Mouse (Mus musculus) liver, adult 2 months (tissue): ENCODE results near the gene Rgs7. TPM values are rescaled to one million over a fixed set of nuclear protein-coding genes. Genes with fewer than 3 reads are reported as not detected.

Experiments
- DNase-seq: peaks from one replicate; pipeline ENCODE4 v3.0.0-alpha.2; 2011; ENCODE audit warnings: low read depth, low spot score; ENCODE audit errors: extremely low read depth
- H3K27ac ChIP-seq: fragments of 200-500 bp; replicated peaks from 2 replicates; pipeline ENCODE4 v1.5.1; 2012; ENCODE audit warnings: low read depth, mild to moderate bottlenecking, control low read depth, inconsistent platforms, low read length; ENCODE audit not compliant: insufficient read depth
- H3K27me3 ChIP-seq: fragments of 200-500 bp; 2 replicates; pipeline ENCODE4 v1.6.1; 2012; ENCODE audit warnings: mild to moderate bottlenecking, moderate library complexity, low read length, inconsistent platforms; ENCODE audit not compliant: control insufficient read depth, insufficient read depth
- H3K36me3 ChIP-seq: fragments of 200-500 bp; 2 replicates; pipeline ENCODE4 v1.6.1; 2012; ENCODE audit warnings: low read length, inconsistent platforms; ENCODE audit not compliant: control insufficient read depth, insufficient read depth
- H3K4me1 ChIP-seq: fragments of 200-500 bp; 2 replicates; pipeline ENCODE4 v1.6.1; 2011; ENCODE audit warnings: low read length; ENCODE audit not compliant: control insufficient read depth, insufficient read depth
- H3K4me3 ChIP-seq: fragments of 200-500 bp; 2 replicates; pipeline ENCODE4 v1.5.1; 2011; ENCODE audit warnings: low read depth, mild to moderate bottlenecking, control low read depth, low read length, moderate library complexity; ENCODE audit not compliant: insufficient read depth
- H3K79me2 ChIP-seq: fragments of 200-500 bp; 2 replicates; pipeline ENCODE4 v1.6.1; 2012; ENCODE audit warnings: inconsistent platforms, mild to moderate bottlenecking, low read length, moderate library complexity; ENCODE audit not compliant: control insufficient read depth, insufficient read depth
- H3K9ac ChIP-seq: fragments of 200-500 bp; 2 replicates; pipeline ENCODE4 v1.6.1; 2012; ENCODE audit warnings: low read depth, mild to moderate bottlenecking, control low read depth, inconsistent platforms, low read length
- CTCF ChIP-seq: fragments of 200-500 bp; IDR thresholded peaks from 2 replicates; pipeline ENCODE4 v1.5.1; 2011; ENCODE audit warnings: low read depth, low read length, control low read depth
- POLR2A ChIP-seq: fragments of 200-500 bp; IDR thresholded peaks from 2 replicates; pipeline ENCODE4 v1.6.1; 2011; ENCODE audit warnings: low read length, control low read depth; ENCODE audit not compliant: insufficient read depth; ENCODE audit errors: extremely low read depth
- WGBS: fragments of 180-500 bp; shearing (Covaris S2); methylation state at CpG from one replicate; pipeline ENCODE4 v1.1.7; 2018; 5-methylcytosine and 5-hydroxymethylcytosine counted together
- polyA plus RNA-seq: library from polyadenylated mRNA; depleted of rRNA; stranded (reverse); fragments of >200 nt; gene quantifications from 2 replicates; pipeline ENCODE4 v1.2.3, GENCODE M21; 2012
- total RNA-seq: library from RNA; depleted of rRNA; stranded (reverse); fragments of >200 nt; gene quantifications from 2 replicates; pipeline ENCODE4 v1.2.3, GENCODE M21; 2014

The Rgs7 gene
- total and polyA plus RNA-seq, 2 experiments, result 0.09 to 0.11 TPM

DNA sequence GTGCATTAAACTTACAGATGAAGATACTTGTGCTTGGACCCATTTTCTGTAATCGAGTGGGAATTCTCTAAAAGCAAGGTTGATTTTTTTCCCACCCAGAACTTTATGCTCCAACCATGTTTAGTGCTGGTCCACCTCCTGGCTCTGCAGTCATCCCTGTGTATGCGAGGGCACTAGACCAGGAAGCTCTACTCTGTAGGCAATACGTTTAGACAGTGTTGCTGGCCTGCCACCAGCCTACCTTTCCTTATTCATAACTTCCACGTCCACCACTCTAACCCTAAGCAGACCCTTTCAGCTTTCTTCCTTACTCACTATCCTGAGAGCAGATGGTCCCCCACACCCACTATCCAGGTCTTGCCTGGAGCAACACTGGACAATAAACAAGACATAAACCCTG, 452.3 kb downstream of the Rgs7 start:
- no peak for TF ChIP-seq CTCF
- TF ChIP-seq POLR2A, result no peak
- H3K4me1 ChIP-seq, result no peaks in the 10 kb centered on the region
- H3K9ac ChIP-seq, result no peak overlapping the region
- H3K36me3 ChIP-seq, result no peaks in the 10 kb centered on the region
- H3K79me2 ChIP-seq, result no peaks in the 10 kb centered on the region
- no peak for DNase-seq
- WGBS, result 92% methylated on average over 4 of the region's 4 CpGs
- no peak overlapping the region for H3K27ac ChIP-seq
- no peak overlapping the region for H3K4me3 ChIP-seq
- H3K27me3 ChIP-seq, result no peaks in the 10 kb centered on the region

DNA sequence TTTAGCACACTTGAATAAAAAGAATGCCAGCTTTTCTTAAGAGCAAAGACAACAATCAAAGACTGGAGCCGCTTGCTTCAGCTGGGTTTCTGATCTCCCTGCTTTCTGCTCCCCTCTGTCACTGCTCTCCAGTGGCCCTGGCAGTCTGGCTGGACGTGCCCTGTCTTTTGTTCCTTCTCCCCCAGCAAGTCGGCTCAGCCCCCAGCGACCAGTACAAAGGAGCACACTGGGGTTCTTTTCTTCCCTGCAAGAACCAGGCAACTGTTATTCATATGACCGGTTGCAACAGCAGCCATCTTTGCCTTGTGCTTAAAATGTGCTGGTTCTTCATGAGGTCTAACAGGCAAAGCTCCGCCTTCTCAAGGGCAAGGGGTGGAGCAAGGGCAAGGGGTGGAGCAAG, 452.7 kb downstream of the Rgs7 start:
- TF ChIP-seq POLR2A, result no peak
- TF ChIP-seq CTCF, result no peak
- Histone ChIP-seq H3K9ac (no peak overlapping the region), H3K4me3 (no peak overlapping the region), H3K27ac (no peak overlapping the region), H3K4me1 (no peaks in the 10 kb centered on the region), H3K27me3 (no peaks in the 10 kb centered on the region), H3K79me2 (no peaks in the 10 kb centered on the region), H3K36me3 (no peaks in the 10 kb centered on the region)
- 82% methylated on average over 6 of the region's 6 CpGs for WGBS
- no peak for DNase-seq

DNA sequence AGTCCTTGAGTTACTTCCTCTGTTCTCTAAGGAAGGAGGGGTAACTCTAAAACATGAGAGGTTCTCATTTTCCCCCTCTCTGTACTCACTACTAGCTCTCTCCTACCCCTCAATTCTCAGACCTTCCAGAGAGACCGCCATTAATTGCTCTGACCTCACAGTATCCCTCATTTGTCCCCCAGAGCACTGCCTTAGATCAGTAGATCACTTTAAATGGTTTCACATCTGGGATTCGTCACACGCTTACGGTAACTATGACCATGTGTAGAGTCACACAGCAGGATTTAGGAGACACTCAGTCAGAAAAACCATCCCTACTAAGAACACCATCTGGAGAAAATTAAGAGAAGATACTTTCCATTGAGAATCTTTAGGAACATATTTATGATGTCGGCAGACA, 456.8 kb downstream of the Rgs7 start:
- no peak for DNase-seq
- Histone ChIP-seq H3K36me3 (no peaks in the 10 kb centered on the region), H3K4me1 (no peaks in the 10 kb centered on the region), H3K4me3 (no peak overlapping the region), H3K27ac (no peak overlapping the region), H3K79me2 (no peaks in the 10 kb centered on the region), H3K27me3 (no peaks in the 10 kb centered on the region), H3K9ac (no peak overlapping the region)
- no peak for TF ChIP-seq POLR2A
- no peak for TF ChIP-seq CTCF
- 90% methylated on average over 5 of the region's 5 CpGs for WGBS

DNA sequence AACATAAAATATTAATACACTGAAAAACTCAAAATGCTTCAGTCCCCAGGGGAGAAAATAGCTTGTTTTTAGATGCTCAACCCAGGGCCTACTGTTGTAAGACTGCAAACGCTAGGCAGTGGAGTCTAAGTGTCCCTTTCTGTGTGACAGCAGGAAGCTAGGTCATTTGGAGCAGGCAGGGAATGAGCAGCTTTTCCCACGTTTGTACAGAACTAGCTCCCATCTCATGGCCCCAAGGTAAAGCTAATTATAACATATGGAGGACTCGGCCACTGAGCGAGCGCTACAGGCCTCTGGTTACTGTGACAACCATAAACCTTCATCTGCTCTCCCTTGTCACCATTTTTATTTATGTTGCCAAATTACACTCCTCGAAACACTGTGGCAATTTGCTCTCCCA, 460.3 kb downstream of the Rgs7 start:
- H3K4me1 ChIP-seq, result no peaks in the 10 kb centered on the region
- H3K79me2 ChIP-seq, result no peaks in the 10 kb centered on the region
- no peak overlapping the region for H3K27ac ChIP-seq
- DNase-seq, result no peak
- H3K4me3 ChIP-seq, result no peak overlapping the region
- WGBS, result 75% methylated on average over 6 of the region's 6 CpGs
- no peak for TF ChIP-seq CTCF
- TF ChIP-seq POLR2A, result no peak
- H3K36me3 ChIP-seq, result no peaks in the 10 kb centered on the region
- no peak overlapping the region for H3K9ac ChIP-seq
- no peaks in the 10 kb centered on the region; the same call in 1 of the 2 replicates for H3K27me3 ChIP-seq

DNA sequence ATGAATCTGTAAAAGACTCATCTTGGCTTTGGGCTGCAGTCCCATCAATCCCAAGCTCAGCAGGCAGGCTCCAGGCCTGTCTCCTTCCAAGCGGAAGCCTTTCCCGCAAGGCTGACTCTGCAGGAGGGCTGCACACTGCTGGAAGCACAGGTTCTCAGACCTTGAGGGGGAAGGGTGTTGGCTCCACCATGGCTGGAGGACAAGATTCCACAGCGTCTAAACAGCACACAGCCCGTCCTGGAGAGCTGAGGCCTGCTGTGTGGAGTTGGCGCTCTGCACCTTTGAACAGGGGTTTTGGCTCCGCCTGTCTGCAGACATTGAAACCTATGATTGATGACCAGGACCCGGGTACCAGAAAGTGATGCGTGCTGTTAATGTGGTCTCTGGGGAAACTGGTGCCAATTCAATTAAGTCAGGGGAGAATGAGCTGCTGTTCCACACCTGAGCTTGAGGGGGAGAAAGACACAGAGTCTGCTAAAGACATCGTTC, 463.5 kb downstream of the Rgs7 start:
- no peak for DNase-seq
- no peak for TF ChIP-seq POLR2A
- TF ChIP-seq CTCF, result no peak
- 42% methylated on average over 9 of the region's 9 CpGs for WGBS
- Histone ChIP-seq H3K4me1 (no peaks in the 10 kb centered on the region), H3K79me2 (no peaks in the 10 kb centered on the region), H3K36me3 (no peaks in the 10 kb centered on the region), H3K27me3 (no peaks in the 10 kb centered on the region; the same call in 1 of the 2 replicates), H3K27ac (no peak overlapping the region), H3K9ac (no peak overlapping the region), H3K4me3 (no peak overlapping the region)

DNA sequence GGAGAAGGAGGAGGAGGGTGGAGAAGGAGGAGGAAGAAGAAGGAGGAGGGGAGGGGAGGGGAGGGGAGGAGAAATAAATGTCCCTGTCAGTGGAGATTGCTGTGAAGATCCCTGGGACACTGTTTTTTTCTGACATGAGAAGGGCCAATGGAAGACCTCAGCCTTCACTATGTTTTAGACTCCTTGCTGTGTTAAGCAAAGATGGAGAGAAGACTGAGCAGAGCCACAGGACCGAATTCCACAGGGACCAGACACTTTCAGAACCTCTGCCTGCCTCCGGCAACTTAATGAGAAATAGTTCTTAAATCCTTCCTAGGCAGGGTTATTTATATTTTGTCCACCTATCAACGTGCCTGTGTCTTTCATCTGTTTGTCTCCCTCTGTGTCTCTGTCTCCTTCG, 464.0 kb downstream of the Rgs7 start:
- DNase-seq, result no peak
- Histone ChIP-seq H3K27me3 (no peaks in the 10 kb centered on the region; the same call in 1 of the 2 replicates), H3K4me3 (no peak overlapping the region), H3K36me3 (no peaks in the 10 kb centered on the region), H3K27ac (no peak overlapping the region), H3K9ac (no peak overlapping the region), H3K4me1 (no peaks in the 10 kb centered on the region), H3K79me2 (no peaks in the 10 kb centered on the region)
- TF ChIP-seq POLR2A (no peak), CTCF (no peak)
- WGBS, result 28% methylated on average over 4 of the region's 4 CpGs
